Mouse (Mus musculus): ENCODE measurements around the gene Hcrtr1. TPM values are rescaled to one million over a fixed set of nuclear protein-coding genes. Genes with fewer than 3 reads are reported as not detected.

Hcrtr1 gene
- not detected in 2 replicates for total RNA-seq (2015)
- total RNA-seq (2017) = not detected in 2 replicates

DNA sequence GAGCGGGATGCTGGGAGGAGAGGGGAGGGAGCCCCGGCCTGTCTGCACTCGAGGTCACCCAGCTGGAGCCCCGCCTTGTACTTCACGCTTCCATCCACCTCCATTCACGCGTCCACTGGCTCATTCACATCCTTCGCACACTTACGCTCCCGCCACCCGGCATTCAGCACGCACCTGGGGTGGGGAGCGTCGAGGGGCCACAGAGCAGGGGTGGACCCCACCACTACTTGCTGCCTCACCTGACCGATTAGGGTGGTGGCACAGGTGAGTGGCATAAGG, at the start of gene Hcrtr1:
Hcrtr1 (minus strand) TSS at position 146 of the 279 bp plus-strand sequence.
- no peak for ATAC-seq (replicated peaks; ENCODE audit: poor library complexity)

DNA sequence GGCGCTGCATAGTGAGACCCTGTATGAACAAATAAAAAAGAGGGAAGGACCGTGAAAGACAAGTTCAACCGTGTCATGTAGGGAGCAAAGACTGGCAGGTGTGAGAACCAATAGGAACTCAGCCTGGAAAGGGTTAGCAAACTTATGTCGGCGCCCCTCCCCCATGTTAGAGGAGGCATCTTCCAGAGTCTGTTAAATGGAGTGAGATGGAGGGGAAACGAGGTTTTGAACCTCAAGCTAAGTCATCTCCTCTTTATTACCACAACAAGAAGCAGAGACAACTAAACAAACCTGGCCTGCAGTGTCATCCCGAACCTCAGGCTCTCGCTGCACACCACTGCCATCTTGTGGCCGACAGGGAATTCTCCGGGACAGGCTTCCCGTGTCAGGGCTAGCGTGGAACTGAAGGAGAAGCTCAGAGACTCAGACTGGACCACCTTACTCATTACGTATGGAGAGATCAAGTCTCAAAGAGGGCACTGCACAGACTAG, 49.7 kb upstream of the Hcrtr1 start:
- ATAC-seq (replicated peaks; ENCODE audit: poor library complexity) = peak; percentile 100

DNA sequence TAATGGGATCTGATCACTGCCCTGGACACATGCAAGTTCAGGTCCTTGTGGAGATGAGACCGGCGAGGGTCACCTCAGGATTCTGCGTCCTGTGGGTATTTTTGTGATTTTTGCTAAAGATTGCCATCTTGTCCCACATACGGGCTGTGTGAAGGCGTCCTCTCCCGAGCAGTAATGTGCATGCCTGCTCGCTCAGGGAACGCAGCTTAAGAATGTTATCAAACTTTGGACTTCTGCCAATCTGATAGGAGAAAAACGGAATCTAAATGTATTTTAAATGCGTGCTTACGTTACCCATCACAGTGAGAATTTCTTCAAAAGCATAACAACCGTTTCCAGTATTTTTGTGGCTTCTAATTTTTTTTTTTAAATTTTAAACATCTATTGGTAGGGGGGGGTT, 47.7 kb upstream of the Hcrtr1 start:
- no peak for ATAC-seq (replicated peaks; ENCODE audit: poor library complexity)

DNA sequence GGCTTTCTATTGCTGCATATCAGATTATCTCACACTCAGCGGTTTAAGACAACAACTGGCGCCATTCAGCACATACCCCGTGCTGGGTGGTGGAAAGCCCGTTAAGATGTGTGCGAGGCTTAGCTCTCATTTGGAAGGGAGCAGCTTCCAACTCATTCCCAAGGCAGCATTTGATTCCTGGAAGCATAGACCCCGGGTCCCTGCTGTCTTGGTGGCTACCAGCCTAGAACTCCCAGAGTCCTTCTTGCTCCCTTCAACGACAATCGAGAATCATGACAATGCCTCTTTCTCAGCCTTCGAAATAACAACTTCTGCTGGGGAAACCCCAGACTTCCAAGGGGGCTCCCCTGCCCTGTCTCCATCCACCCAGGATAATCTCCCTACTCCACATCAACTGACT, 47.3 kb upstream of the Hcrtr1 start:
- ATAC-seq (replicated peaks; ENCODE audit: poor library complexity) = no peak

DNA sequence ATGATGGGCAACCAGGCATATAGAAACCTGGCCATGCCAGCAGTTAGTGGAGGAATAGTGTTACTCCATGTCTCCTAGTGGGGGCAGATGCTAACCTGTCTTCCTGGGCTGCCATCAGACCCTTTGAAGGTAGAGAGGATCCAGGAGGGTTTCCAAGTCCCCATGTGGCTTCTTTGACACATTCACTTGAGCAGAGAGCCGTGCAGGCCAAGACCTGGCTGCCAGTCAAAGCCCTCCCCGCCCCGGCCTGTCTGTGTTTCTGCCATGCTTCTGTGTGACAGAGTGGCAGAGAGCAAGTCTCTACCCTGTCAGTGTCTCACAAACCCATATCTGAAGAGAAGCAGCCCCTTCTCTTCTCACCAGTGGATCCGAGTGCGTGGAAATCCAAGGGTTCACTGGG, 44.7 kb upstream of the Hcrtr1 start:
- no peak for ATAC-seq (replicated peaks; ENCODE audit: poor library complexity)

DNA sequence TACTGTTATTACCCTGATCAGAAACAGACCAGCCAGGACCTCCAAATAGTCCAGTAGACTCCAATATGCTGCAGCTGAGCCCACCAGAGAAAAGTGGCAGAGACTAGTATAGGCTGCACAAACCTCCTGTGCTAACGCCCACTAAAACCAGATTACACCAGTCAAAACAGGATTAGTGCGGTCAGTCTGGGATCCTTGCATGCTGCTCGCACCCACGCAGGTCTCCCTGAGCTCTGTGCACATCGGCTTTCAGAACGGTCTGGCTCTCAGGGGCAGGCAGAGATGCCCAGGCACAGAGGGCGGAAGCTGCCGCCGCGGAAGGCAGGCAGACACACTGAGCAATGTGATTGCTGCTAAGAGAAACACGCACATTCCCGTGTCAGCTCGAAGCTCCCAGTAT, 43.9 kb upstream of the Hcrtr1 start:
- ATAC-seq (replicated peaks; ENCODE audit: poor library complexity) = no peak

DNA sequence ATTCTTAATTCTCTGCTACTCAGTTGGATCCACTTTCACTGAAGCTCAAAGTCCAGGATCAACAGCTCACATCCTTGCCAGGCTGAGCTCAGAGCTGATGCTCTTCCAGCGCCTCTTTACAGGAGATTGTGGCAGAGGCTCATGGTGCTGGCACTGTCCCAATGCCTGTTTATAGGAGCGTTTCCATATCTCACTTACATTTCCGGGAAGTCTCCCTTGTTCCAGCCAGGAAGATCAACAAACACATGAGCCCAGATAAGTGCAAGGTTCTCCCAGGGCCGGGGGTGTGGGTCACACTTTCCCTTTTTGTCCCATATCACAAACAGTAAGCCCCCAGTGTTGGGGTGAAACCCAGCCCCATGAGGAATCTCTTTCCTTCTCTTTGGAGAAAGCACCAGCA, 42.7 kb upstream of the Hcrtr1 start:
- ATAC-seq (replicated peaks; ENCODE audit: poor library complexity) = no peak

DNA sequence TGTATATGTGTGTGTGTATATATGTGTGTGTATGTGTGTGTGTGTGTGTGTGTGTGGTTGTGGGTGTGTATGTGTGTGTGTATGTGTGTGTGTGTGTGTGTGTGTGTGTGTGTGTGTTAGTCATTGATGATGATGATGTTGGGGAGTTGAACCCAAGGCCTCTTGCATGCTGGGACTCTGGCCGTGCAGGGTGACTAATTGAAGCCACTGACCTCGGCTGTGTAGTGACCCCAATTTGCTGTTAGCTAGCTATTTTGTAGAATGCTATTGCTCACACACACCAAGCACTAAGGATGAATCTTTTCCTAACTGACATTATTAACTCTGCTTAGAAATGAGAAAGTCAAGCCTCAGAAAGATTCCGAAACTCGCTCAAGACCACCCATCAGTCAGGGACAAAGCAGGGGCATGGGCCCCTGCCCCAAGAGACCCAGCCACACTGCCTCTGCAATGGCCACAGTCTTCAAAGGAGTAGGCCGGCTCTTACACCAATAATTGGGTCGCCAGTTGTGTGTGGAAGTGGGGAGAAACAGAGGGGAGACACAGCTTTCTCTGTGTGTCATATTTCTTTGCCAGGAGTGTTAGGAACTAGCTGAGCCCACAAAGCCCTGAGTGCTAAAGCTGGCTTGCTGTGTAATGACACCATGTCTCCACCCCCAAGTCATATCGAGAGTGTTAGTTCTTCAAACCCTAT, 41.9 kb upstream of the Hcrtr1 start:
- ATAC-seq (replicated peaks; ENCODE audit: poor library complexity) = no peak

DNA sequence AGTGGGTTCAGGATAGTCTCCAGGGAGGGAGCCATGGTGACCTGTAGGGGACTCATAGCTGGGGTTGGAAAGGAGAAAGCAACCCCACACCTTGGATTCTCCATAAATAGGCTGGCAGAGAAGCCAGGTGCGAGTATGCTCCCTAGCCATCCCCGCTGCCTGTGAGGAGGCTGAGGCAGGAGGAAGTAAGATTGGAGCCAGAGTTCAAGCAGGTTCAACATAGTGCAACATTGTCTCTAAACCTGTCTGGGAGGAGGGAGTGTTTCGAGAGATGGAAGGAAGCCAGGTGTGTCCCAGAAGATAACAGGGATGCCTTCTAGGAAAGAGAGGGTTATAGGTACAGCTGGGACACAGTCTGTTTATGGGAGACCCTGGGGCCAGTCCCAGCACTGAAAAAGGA, 40.7 kb upstream of the Hcrtr1 start:
- no peak for ATAC-seq (replicated peaks; ENCODE audit: poor library complexity)

DNA sequence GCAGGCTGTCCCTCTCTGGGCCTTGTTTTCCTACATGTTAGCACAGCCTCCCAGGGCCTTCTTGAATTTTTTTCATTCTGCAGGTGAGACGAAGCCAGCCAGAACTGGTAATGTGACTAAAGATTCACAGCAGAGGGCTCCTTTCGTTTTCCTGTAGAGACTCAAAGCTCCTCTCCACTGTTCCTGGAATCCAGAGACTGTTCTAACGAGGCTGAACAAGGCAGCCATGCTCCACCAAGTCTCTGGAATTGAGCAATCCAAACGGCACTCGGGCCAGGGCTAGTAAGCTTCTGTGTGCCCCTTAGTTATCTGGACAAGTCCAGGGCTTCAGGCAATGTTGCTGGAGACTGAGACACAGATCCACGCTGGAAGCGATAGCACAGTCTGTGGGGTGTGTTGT, 38.4 kb upstream of the Hcrtr1 start:
- ATAC-seq (replicated peaks; ENCODE audit: poor library complexity) = no peak

DNA sequence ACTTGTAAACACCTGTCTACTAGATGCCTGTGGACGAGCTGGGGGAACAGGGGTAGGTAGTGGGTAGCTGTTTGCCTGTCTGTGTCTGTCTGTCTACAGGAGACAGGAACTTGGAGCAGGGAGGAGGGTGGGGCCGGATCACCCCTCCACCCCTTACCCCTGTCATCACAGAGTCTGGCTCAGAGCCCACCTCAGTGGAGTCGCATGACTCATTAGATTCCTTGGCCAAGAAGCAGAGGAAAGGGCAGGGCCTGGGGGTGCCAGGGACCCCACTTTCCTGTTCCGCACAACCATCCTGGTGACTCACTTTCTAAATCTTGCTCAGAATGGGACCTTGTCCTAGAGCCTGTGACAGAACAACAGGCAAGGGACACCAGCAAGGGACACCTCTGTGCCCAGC, 37.9 kb upstream of the Hcrtr1 start:
- ATAC-seq (replicated peaks; ENCODE audit: poor library complexity) = peak; percentile 15; the same call in 1 of the 2 replicates

DNA sequence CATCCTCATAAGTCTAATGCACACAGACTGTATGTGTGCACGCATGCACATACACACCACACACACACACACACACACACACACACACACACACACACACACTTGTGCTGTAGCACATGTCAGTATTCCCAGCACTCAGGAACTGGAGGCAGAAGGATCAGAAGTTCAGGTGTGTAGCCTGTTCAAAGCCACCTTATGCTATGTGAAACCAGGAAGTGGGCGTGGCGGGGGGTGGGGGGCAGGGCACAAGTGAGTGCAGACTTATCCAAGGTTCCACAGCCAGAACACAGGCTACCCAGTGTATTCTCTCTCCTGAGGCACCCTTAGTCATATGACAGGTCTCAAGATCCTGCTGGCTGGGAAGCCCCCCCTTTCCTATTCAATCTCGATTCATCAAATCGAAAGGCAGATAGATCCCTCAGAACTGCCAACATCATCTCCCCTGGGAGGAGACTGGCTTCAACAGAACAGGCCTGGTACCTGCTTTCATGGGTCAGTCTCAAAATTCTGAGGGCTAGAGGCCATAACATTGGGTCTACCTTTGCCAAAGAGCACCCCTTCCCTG, 37.1 kb upstream of the Hcrtr1 start:
- ATAC-seq (replicated peaks; ENCODE audit: poor library complexity) = no peak

DNA sequence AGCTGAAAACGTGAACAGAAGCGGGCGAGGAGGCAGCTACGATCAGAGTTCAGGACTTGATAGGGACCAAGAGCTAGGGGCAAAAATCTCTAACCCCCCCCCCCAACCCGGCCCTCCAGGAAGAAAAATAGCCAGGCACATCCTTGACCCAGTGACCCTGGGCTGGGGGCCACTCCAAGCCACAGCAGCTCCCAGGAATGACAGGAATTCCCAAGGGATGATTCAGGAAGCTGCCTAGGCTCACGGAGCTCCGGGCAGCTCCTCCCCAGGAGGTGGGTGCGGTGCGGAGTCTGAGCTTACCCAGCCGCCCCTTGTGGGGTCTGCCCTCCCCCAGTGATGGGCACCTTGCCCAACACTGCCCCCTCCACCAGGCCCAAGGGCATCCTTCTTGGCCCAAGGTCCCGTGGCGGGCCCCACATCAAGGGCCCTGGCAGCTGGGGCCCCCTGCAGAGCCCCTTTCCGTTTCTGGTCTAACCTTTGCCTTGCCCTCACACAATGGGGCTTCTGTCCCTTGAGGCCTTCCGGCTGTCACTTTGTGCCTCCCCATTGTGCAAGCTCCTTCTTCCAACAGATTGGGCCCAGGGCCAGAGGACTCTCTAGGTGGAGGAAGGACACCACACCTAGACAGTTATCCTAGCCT, 36.0 kb upstream of the Hcrtr1 start, which contains the start of gene Tinagl1:
Tinagl1 (minus strand) TSS at position 51 of the 640 bp plus-strand sequence.
- peak; percentile 42 for ATAC-seq (replicated peaks; ENCODE audit: poor library complexity)

DNA sequence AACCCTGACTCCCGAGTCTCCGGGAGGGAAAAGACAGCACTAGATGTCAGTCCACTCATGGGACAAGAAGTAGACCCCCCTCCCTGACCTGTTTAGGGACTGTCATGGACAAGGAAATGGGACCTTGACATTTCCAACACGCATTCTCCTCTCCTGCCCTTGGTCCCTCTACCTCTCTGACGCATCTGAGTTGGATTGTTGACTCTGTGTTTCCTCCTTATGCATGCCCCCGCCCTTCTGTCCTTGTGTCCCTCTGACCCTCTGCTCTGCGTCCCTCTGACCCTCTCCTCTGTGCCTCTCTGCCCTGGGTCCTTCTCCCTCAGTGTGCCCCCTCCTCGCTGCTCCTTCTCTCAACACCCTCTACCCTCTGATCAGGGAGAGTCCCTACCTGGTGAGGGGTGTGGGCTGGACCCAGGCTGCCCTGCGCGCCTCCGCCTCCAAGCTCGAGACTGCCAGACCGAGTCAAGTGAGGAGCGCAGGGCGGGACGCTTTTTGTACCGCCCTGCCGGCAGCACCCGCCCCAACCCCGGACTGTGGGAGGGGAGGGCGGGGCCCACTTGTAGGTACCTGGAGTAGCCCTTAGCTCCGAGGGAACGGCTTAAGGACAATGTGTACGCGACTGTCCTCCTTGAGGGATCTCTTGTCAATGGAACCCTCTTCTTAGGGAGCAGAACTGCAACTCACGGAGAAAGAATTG, 35.3 kb upstream of the Hcrtr1 start:
- peak; percentile 74 for ATAC-seq (replicated peaks; ENCODE audit: poor library complexity)

DNA sequence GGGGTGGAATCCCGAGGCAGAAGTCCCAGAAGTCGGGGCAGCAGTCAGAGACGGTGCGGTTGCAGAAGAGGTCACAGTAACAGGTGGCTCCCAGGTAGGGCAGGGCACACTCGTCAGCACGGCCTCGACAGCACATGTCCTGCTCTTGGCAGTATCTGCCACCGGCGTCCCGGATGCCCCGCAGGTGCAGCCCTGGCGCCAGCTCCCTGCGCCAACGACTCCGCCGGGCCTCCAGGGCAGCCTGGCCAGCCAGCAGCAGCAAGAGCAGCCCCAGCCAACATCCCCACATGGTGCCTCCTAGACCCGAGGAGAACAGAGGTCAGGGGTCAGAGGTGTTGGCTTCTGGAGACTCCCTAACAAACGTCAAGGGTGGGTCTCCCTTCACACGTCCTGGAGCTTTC, 34.8 kb upstream of the Hcrtr1 start:
- ATAC-seq (replicated peaks; ENCODE audit: poor library complexity) = no peak

DNA sequence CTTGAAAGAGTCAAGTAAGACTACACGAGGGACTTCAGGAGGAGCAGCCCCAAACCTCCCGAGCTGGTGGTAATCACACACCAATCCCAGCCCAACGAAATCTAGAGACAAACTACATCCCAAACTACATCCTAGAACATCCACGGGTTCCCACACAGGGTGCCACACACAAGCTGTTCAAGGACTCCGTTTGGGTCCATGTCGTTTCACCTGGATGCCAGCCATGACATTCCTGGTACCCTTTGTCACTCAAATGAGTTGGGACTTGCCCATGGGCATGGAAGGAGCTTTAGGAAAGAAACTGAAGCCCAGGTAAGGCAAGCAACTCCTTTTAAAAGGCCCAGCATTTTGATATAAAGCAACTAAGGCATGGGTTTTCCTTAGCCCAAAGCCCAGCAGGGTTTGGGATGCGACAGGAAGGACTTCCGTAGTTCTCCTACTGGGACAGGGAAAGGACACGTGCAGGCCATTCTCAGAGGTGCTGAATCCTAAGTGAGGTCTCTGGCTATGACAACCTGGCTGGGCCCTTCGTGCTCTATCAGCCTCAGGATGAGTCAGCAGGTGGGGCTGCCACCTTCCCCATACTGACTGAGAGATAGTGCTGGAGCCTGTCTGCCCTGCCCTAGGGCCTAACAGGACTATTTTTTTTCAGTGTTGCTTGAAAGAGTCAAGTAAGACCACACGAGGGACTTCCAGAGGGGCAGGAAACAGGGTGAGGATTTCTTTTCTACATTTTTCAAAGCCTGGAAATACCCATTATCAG, 34.1 kb upstream of the Hcrtr1 start:
- ATAC-seq (replicated peaks; ENCODE audit: poor library complexity) = peak; percentile 65

DNA sequence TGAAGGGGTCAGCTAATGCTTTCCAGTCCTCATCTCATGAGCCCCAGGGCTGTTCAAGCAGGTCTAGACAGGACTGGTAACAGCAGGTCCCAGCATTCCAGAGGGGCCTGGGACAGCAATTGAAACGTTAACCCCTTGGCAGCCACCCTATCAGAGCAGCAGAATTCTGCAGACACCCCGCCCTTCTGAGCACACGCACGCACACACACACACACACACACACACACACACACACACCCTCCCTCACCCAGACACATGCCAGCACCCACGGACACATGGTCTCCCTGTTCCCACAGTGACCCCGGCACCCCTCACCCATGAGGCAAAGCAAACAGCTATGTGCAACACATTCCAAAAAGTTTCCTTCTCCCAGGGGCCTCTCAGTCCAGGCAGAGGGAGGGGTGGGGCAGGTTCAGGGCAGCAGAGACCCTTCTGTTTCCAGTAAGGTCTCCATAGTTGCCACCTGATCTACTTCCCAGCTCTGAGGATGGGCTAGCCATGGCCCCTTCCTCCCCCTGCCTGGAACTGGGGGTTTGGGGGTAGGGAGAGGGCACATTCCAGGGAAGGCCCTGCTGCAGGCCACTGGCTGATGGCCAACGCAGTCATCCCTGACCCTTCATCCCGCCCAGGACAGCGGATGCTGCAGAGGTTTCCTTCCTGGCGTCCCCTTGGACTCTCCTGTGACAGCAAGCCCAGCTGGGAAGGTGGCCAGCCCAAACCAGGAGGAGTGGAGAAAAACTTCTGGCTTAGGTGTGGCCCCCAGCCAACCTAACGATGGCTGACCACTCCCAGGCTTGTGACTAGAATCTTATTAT, 33.0 kb upstream of the Hcrtr1 start:
- ATAC-seq (replicated peaks; ENCODE audit: poor library complexity) = no peak

DNA sequence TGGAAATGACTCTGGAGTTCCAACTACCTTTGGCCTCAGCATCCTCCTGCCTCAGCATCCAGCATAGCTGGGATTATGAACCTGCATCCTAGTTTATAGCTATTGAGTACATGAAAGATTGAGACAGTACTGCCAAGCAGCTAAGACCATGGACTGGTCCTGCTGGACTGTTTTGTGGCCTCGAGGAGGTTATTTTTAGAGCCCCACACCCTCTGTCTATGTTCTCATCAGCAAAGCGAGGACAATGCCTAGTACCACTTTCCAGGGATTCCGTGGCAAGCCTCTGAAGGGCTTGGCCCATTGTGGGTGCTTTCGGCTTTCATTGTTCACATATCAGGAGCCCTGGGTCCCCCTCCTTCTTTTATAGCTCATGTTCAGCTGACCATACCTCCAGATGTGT, 31.2 kb upstream of the Hcrtr1 start:
- no peak for ATAC-seq (replicated peaks; ENCODE audit: poor library complexity)

DNA sequence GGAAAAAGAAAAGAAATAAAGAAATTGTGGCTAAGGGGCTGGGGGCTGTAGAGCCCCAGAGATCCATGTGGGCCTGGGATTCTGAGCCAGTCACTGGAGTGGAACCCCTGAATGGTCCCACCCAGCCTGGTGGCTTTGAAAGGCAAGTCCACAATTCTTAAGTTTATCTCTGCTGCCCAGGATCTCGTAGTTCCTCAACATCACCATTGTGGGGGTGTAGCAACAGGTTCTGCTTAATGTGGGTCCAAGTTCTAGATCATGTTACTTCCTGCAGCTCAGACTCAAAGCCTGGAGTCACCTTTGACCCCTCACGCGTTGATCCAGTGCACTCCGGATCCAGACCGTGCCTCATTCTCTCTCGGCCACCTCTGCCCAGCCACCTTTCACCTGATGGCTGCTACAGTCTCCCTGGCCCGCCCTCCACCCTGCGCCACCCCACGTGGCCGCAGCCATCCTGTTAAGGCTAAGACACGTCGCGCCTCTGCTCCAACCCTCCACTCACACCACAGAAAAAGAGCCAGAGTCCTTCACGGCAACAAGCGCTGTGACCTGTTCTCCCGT, 30.3 kb upstream of the Hcrtr1 start:
- ATAC-seq (replicated peaks; ENCODE audit: poor library complexity) = no peak
